Mouse (Mus musculus) hindbrain, embryonic 14.5 days (tissue): ENCODE results near the gene Wnt1. TPM values are rescaled to one million over a fixed set of nuclear protein-coding genes. Genes with fewer than 3 reads are reported as not detected.

ENCODE experiments used
- ATAC-seq: fragments of 200-750 bp; cut with Nextera tagmentation; 2 replicates; pipeline ENCODE4 v1.8.0; 2017; ENCODE audit warnings: moderate number of reproducible peaks, mild to moderate bottlenecking, moderate TSS enrichment, moderate library complexity; ENCODE audit not compliant: low FRiP score
- DNase-seq: peaks from one replicate; pipeline ENCODE4 v3.0.0-alpha.2; 2015; ENCODE audit warnings: low spot score
- H3K27ac ChIP-seq: fragments of 300-500 bp; sonication (generic); 2 replicates; pipeline ENCODE4 v1.5.1; 2014; ENCODE audit warnings: mild to moderate bottlenecking, moderate library complexity
- H3K27me3 ChIP-seq: fragments of 300-500 bp; sonication (generic); 2 replicates; pipeline ENCODE4 v1.6.1; 2014; ENCODE audit warnings: mild to moderate bottlenecking, low read length, mixed read lengths; ENCODE audit not compliant: control insufficient read depth, insufficient read depth
- H3K36me3 ChIP-seq: fragments of 300-500 bp; sonication (generic); replicated peaks from 2 replicates; pipeline ENCODE4 v1.6.1; 2014; ENCODE audit not compliant: control insufficient read depth, insufficient read depth
- H3K4me1 ChIP-seq: fragments of 300-500 bp; sonication (generic); replicated peaks from 2 replicates; pipeline ENCODE4 v1.6.1; 2014; ENCODE audit warnings: antibody characterized with exemption, low read length, mixed read lengths; ENCODE audit not compliant: control insufficient read depth, insufficient read depth
- H3K4me2 ChIP-seq: fragments of 300-500 bp; sonication (generic); replicated peaks from 2 replicates; pipeline ENCODE4 v1.6.1; 2014; ENCODE audit warnings: mild to moderate bottlenecking, moderate library complexity
- H3K4me3 ChIP-seq: fragments of 300-500 bp; sonication (generic); replicated peaks from 2 replicates; pipeline ENCODE4 v1.5.1; 2014; ENCODE audit warnings: mild to moderate bottlenecking, low read length
- H3K9ac ChIP-seq: fragments of 300-500 bp; sonication (generic); 2 replicates; pipeline ENCODE4 v1.6.1; 2014
- H3K9me3 ChIP-seq: fragments of 300-500 bp; sonication (generic); 2 replicates; pipeline ENCODE4 v1.6.1; 2016; ENCODE audit warnings: low read length; ENCODE audit not compliant: control insufficient read depth
- WGBS: fragments of 180-500 bp; shearing (Covaris S2); extraction: QIAGEN DNeasy Blood & Tissue Kit; methylation state at CpG from one replicate; pipeline ENCODE4 v1.1.7; 2014; 5-methylcytosine and 5-hydroxymethylcytosine counted together
- polyA plus RNA-seq: library from polyadenylated mRNA; unstranded; fragments of >200 nt; fragmentation: Nextera tagmentation; extraction: Ambion mirVana; gene quantifications from 2 replicates; pipeline ENCODE4 v1.2.1, GENCODE M21; 2014

Wnt1 gene
- polyA plus RNA-seq, 1 experiment from 2014 or later, result 2.1 TPM

GRCm38 (mm10) chr15:98837006-98837742, 47.5 kb downstream of the Wnt1 start:
- WGBS, result 95% methylated on average over 21 of the region's 21 CpGs
- no peaks in the 10 kb centered on the region for H3K27me3 ChIP-seq
- H3K4me2 ChIP-seq, result no peak overlapping the region
- no peak overlapping the region for H3K27ac ChIP-seq
- no peak overlapping the region for H3K9ac ChIP-seq
- peaks cover 97% of the 10 kb centered on the region for H3K36me3 ChIP-seq
- no peak for DNase-seq
- H3K4me3 ChIP-seq, result no peak overlapping the region
- H3K9me3 ChIP-seq, result no peaks in the 10 kb centered on the region
- no peak for ATAC-seq
- H3K4me1 ChIP-seq, result no peaks in the 10 kb centered on the region

GRCm38 (mm10) chr15:98837743-98838103, 48.1 kb downstream of the Wnt1 start:
- DNase-seq, result no peak
- Histone ChIP-seq H3K27me3 (no peaks in the 10 kb centered on the region), H3K36me3 (peaks cover 100% of the 10 kb centered on the region), H3K4me2 (no peak overlapping the region), H3K9me3 (no peaks in the 10 kb centered on the region), H3K9ac (no peak overlapping the region), H3K27ac (no peak overlapping the region), H3K4me1 (no peaks in the 10 kb centered on the region), H3K4me3 (no peak overlapping the region)
- no peak for ATAC-seq
- 80% methylated on average over 4 of the region's 4 CpGs for WGBS

DNA sequence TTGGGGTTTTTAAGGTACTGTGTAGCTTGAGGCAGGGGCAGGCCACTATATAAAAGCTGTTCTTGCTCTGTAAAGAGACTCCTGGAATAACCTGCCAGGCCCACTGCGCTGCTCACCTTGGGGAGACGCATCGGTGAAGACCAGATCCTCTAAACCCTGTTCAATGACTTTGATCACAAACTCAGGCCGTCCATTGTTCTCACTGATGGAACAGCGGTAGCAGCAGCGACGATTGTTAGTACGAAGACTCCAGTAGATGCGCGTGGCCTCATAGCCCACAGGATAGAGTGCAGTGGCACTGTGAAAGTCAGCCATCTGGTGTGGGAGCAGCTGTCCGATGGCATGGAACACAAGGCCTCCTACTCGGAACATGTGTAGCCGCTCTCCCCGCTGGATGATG, 49.5 kb downstream of the Wnt1 start:
- ATAC-seq (no peak), DNase-seq (no peak)
- peaks cover 100% of the 10 kb centered on the region for H3K36me3 ChIP-seq
- H3K27ac ChIP-seq, result no peak overlapping the region
- H3K9ac ChIP-seq, result no peak overlapping the region
- WGBS, result 93% methylated on average over 14 of the region's 14 CpGs
- H3K4me1 ChIP-seq, result no peaks in the 10 kb centered on the region
- H3K4me2 ChIP-seq, result no peak overlapping the region
- H3K27me3 ChIP-seq, result no peaks in the 10 kb centered on the region
- H3K4me3 ChIP-seq, result no peak overlapping the region
- H3K9me3 ChIP-seq, result no peaks in the 10 kb centered on the region

GRCm38 (mm10) chr15:98839671-98840585, 50.3 kb downstream of the Wnt1 start:
- no peak overlapping the region for H3K4me3 ChIP-seq
- no peaks in the 10 kb centered on the region for H3K4me1 ChIP-seq
- no peak for DNase-seq
- H3K27me3 ChIP-seq, result no peaks in the 10 kb centered on the region
- H3K9ac ChIP-seq, result no peak overlapping the region
- H3K4me2 ChIP-seq, result no peak overlapping the region
- no peak for ATAC-seq
- H3K27ac ChIP-seq, result no peak overlapping the region
- no peaks in the 10 kb centered on the region for H3K9me3 ChIP-seq
- peaks cover 100% of the 10 kb centered on the region for H3K36me3 ChIP-seq
- 97% methylated on average over 30 of the region's 30 CpGs for WGBS

Other genes with a start within 250 kb of the Wnt1 start
- 59.8 and 65.1 TPM in 2 replicates for gene Ccnt1, start 218.9 kb upstream of the Wnt1 start, polyA plus RNA-seq
- not detected in 2 replicates for gene 4930415O20Rik, start 218.9 kb upstream of the Wnt1 start, polyA plus RNA-seq
- 8.4 and 11.0 TPM in 2 replicates for gene Adcy6, start 179.8 kb upstream of the Wnt1 start, polyA plus RNA-seq
- 98.3 and 101 TPM in 2 replicates for gene Cacnb3, start 159.0 kb upstream of the Wnt1 start, polyA plus RNA-seq
- 22.5 and 24.2 TPM in 2 replicates for gene Ddx23, start 127.0 kb upstream of the Wnt1 start, polyA plus RNA-seq
- gene Rnd1, start 112.4 kb upstream of the Wnt1 start, polyA plus RNA-seq, result 6.0 and 6.1 TPM in 2 replicates
- gene Ccdc65, start 81.7 kb upstream of the Wnt1 start, polyA plus RNA-seq, result 5.6 and 6.6 TPM in 2 replicates
- 6.4 and 7.2 TPM in 2 replicates for gene Fkbp11, start 61.7 kb upstream of the Wnt1 start, polyA plus RNA-seq
- gene Arf3, start 26.6 kb upstream of the Wnt1 start, polyA plus RNA-seq, result 77.2 and 84.7 TPM in 2 replicates
- gene Wnt10b, start 11.7 kb upstream of the Wnt1 start, polyA plus RNA-seq, result not detected in 2 replicates
- gene Ddn, start 19.6 kb downstream of the Wnt1 start, polyA plus RNA-seq, result 0.59 and 0.64 TPM in 2 replicates
- gene Prkag1, start 41.7 kb downstream of the Wnt1 start, polyA plus RNA-seq, result 59.0 and 65.3 TPM in 2 replicates
- 12.9 and 14.9 TPM in 2 replicates for gene Kmt2d, start 81.3 kb downstream of the Wnt1 start, polyA plus RNA-seq
- 19.4 and 19.8 TPM in 2 replicates for gene Rhebl1, start 104.7 kb downstream of the Wnt1 start, polyA plus RNA-seq
- 1.1 and 1.4 TPM in 2 replicates for gene Dhh, start 108.7 kb downstream of the Wnt1 start, polyA plus RNA-seq
- gene Lmbr1l, start 128.4 kb downstream of the Wnt1 start, polyA plus RNA-seq, result 6.4 and 8.1 TPM in 2 replicates
- gene Tuba1b, start 144.7 kb downstream of the Wnt1 start, polyA plus RNA-seq, result 1,223 and 1,455 TPM in 2 replicates
- gene Gm49450, start 163.7 kb downstream of the Wnt1 start, polyA plus RNA-seq, result not detected in 2 replicates
- gene Tuba1a, start 163.8 kb downstream of the Wnt1 start, polyA plus RNA-seq, result 14,408 and 15,410 TPM in 2 replicates
- 21.7 and 24.2 TPM in 2 replicates for gene Tuba1c, start 240.0 kb downstream of the Wnt1 start, polyA plus RNA-seq